18 mouse cellular contexts compared by ENCODE assay signal in the genomic region with DNA sequence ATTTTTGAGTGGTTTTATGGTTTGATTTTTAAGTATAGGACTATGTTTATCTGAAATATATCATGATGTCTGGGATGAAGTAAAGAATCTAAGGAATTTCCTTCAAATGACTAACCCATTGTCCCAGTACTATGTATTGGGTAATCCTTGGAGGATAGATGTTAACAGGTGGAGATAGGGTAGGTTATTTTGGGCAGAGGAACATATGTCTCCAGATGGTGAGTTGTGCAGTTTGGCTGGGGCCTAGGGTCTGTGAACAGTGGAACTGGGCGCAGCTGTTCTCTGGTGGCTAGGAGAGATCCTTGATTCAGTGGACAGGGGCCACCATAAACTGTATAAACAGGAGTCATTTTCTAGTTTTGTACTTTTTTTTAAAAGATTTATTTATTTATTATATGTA.
"Had no signal": no experiment of that assay in that cellular context is flagged by ENCODE, and none has a peak within 500 bp of the region (broad histone marks: within the 10 kb centered on the region; RNA-seq: fewer than 3 reads in every experiment).

No protein-coding gene starts in this region.

- H3K4me2 ChIP-seq: limb, embryonic 13.5 days; midbrain, embryonic 13.5 days; stomach, embryonic 15.5 days had no signal

- H3K9ac ChIP-seq: limb, embryonic 13.5 days; liver, embryonic 13.5 days; midbrain, embryonic 13.5 days; stomach, embryonic 15.5 days had no signal

- H3K9me3 ChIP-seq: limb, embryonic 13.5 days; liver, embryonic 13.5 days; midbrain, embryonic 13.5 days; stomach, embryonic 15.5 days had no signal

- H3K27ac ChIP-seq: limb, embryonic 13.5 days; liver, embryonic 13.5 days; midbrain, embryonic 13.5 days; stomach, embryonic 15.5 days had no signal

- H3K27me3 ChIP-seq: limb, embryonic 13.5 days; liver, embryonic 13.5 days; midbrain, embryonic 13.5 days; stomach, embryonic 15.5 days had no signal

- DNase-seq: kidney, adult 18-20 months; kidney, adult 9 months; kidney, postnatal 14 days; kidney, postnatal 4 days; left cerebral cortex, postnatal 4 days; liver, embryonic 13.5 days; lung, adult 2 months; lung, postnatal 14 days; lung, postnatal 4 days; right cerebral cortex, adult 18-20 months; right cerebral cortex, postnatal 14 days; right cerebral cortex, postnatal 4 days; spleen, adult 18-20 months; thymus, postnatal 25 days had no signal

- H3K36me3 ChIP-seq: limb, embryonic 13.5 days; liver, embryonic 13.5 days; midbrain, embryonic 13.5 days; stomach, embryonic 15.5 days had no signal

- ATAC-seq: midbrain, embryonic 13.5 days; midbrain, embryonic 16.5 days had no signal

- H3K4me3 ChIP-seq: limb, embryonic 13.5 days; midbrain, embryonic 13.5 days; stomach, embryonic 15.5 days had no signal
